Mouse (Mus musculus) B cell, adult 62 days (primary cell): ENCODE data around the gene Icam2. TPM values are rescaled to one million over a fixed set of nuclear protein-coding genes. Genes with fewer than 3 reads are reported as not detected.

Source experiments
- total RNA-seq: library from RNA; stranded (reverse); gene quantifications from 4 replicates; pipeline ENCODE4 v1.2.4, GENCODE M21; 2023

The Icam2 gene
- 73.9 to 83.6 TPM (median 78.4 TPM) in 4 replicates for total RNA-seq

DNA sequence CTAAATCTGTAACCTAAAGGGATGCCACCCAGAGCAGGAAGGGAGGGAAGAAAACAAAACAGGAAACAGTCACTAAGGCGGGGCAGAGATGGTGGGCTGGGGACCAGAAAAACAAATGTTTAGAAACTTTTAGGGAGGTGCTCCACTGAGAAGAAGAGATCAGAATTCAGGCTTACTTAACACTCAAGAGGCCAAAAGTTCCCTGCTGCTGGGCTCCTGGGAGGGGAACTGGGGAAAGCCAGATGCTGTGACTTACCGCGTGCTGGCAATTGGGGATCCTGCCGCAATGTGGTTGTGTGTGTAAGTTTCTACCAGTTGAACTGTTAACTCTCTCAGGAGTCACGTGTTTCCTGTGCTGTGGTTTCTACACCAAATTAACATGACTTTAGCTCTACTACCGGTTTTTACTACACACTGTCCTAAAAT lies at the start of gene Icam2:
Gene Icam2, minus strand, starts transcription at position 285 of the 426 bp plus-strand sequence.

GRCm38 (mm10) chr11:106365366-106365765 lies 22.5 kb downstream of the Icam2 start, which contains the start of gene Prr29:
Prr29 (plus strand) TSS chr11:106365472.

DNA sequence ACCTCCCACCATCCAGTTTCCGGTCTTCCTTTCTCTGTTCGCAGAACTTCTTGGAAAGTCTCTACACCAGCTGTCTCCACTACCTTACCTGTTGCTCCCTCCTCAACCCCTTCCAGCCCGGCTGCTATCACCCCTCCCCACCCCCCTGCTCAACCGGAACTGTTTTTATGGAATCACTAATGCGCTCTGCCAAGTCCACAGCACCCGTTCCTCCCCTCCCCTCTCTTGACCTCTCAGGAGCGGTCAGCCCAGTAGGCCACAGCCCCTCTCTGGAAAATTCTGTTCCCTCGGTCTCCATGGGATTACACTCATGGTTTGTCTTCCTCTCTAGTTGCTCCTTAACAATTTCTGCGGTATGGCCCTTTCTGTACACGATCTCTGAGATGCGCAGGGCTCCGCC lies 34.7 kb downstream of the Icam2 start, which contains the start of gene Scn4a:
Gene Scn4a, minus strand, starts transcription at position 101 of the 400 bp plus-strand sequence.

Other genes starting within 250 kb of the Icam2 start
- gene Gm10840, start 227.2 kb downstream of the Icam2 start, total RNA-seq: 6.0 to 12.4 TPM (median 8.7 TPM) in 4 replicates
- gene Limd2, start 227.2 kb downstream of the Icam2 start, total RNA-seq: 449 to 469 TPM (median 459 TPM) in 4 replicates
- gene Strada, start 185.9 kb downstream of the Icam2 start, total RNA-seq: 40.6 to 45.5 TPM (median 44.0 TPM) in 4 replicates
- gene Ccdc47, start 171.7 kb downstream of the Icam2 start, total RNA-seq: 34.5 to 46.0 TPM (median 40.2 TPM) in 4 replicates
- 62.9 to 70.1 TPM (median 66.8 TPM) in 4 replicates for gene Ddx42, start 171.1 kb downstream of the Icam2 start, total RNA-seq
- gene Ftsj3, start 132.0 kb downstream of the Icam2 start, total RNA-seq: 56.4 to 76.1 TPM (median 69.5 TPM) in 4 replicates
- 48.0 to 55.8 TPM (median 52.8 TPM) in 4 replicates for gene Psmc5, start 131.9 kb downstream of the Icam2 start, total RNA-seq
- 139 to 173 TPM (median 145 TPM) in 4 replicates for gene Smarcd2, start 115.1 kb downstream of the Icam2 start, total RNA-seq
- gene Tcam1, start 111.4 kb downstream of the Icam2 start, total RNA-seq: 0.32 to 0.42 TPM (median 0.41 TPM) in 3 of 4 replicates, not detected in the other
- 8.6 to 12.0 TPM (median 11.0 TPM) in 4 replicates for gene Gh, start 86.2 kb downstream of the Icam2 start, total RNA-seq
- gene Cd79b, start 73.3 kb downstream of the Icam2 start, total RNA-seq: 1,261 to 1,403 TPM (median 1,279 TPM) in 4 replicates
- gene Scn4a, start 34.8 kb downstream of the Icam2 start, total RNA-seq: 17.0 to 20.9 TPM (median 18.2 TPM) in 4 replicates
- gene Prr29, start 22.6 kb downstream of the Icam2 start, total RNA-seq: not detected in 4 replicates
- gene Ern1, start 99.8 kb upstream of the Icam2 start, total RNA-seq: 11.1 to 13.5 TPM (median 11.6 TPM) in 4 replicates
- 11.8 to 15.3 TPM (median 13.1 TPM) in 4 replicates for gene Tex2, start 225.3 kb upstream of the Icam2 start, total RNA-seq